7 mouse cellular contexts compared by ENCODE assay signal in genomic region chr8:119656709-119657464, GRCm38 (mm10). TPM values are rescaled to one million over a fixed set of nuclear protein-coding genes. Genes with fewer than 3 reads are reported as not detected.
DNase-seq lines count a peak whose midpoint lies in the region.

No protein-coding gene starts in this region.

- peak; percentile 45 to 48 for DNase-seq in layer of hippocampus, postnatal 10 days (ENCODE audit: low spot score in 2 of 2)
- DNase-seq in layer of hippocampus, postnatal 36 days = no peak
- peak; percentile 67 for DNase-seq in NIH3T3 (ENCODE audit: low read depth)
- peak; percentile 39 for DNase-seq in gastrocnemius, postnatal 14 days
- peak; percentile 62 for DNase-seq in retina, postnatal 1 day
- no peak for DNase-seq in urinary bladder, adult 18-20 months (ENCODE audit: low spot score in 2 of 2)
- no peak for DNase-seq in cerebellum, adult 11-12 months

- intact Hi-C loops in gastrocnemius, postnatal 14 days (cut with DNase I; ENCODE audit: low total_unique reads) = no loop called here

RNA-seq across cellular contexts. Expression of gene Wfdc1, which starts 9.3 kb away (rescaled TPM):
- 1 to 10 TPM; 5.1 to 5.2 TPM for total RNA-seq in layer of hippocampus, postnatal 10 days (2021)
- total RNA-seq in layer of hippocampus, postnatal 36 days (2021) = 1 to 10 TPM; 7.8 to 9.2 TPM
- total RNA-seq in gastrocnemius, postnatal 14 days (2021) = 10 to 100 TPM; 65.6 to 68.3 TPM

RNA-seq across cellular contexts. Expression of gene Kcng4, which starts 21.4 kb away (rescaled TPM):
- total RNA-seq in layer of hippocampus, postnatal 10 days (2021) = 1 to 10 TPM in 1 of 2 experiments, under 1 TPM in 1; 0.91 to 1.1 TPM
- 1 to 10 TPM; 3.6 to 3.7 TPM for total RNA-seq in layer of hippocampus, postnatal 36 days (2021)
- 1 to 10 TPM; 1.6 to 4.4 TPM for total RNA-seq in gastrocnemius, postnatal 14 days (2021)

RNA-seq across cellular contexts. Expression of gene Atp2c2, which starts 42.9 kb away (rescaled TPM):
- 1 to 10 TPM; 1.8 to 2.0 TPM for total RNA-seq in layer of hippocampus, postnatal 10 days (2021)
- total RNA-seq in layer of hippocampus, postnatal 36 days (2021) = 1 to 10 TPM; 1.5 to 1.6 TPM
- under 1 TPM in 1 of 2 experiments, not detected in 1; 0.12 TPM for total RNA-seq in gastrocnemius, postnatal 14 days (2021)

RNA-seq across cellular contexts. Expression of gene Adad2, which starts 44.3 kb away (rescaled TPM):
- under 1 TPM in 1 of 2 experiments, not detected in 1; 0.25 TPM for total RNA-seq in layer of hippocampus, postnatal 10 days (2021)
- under 1 TPM in 1 of 2 experiments, not detected in 1; 0.46 TPM for total RNA-seq in layer of hippocampus, postnatal 36 days (2021)
- not detected for total RNA-seq in gastrocnemius, postnatal 14 days (2021)

RNA-seq across cellular contexts. Expression of gene Taf1c, which starts 51.9 kb away (rescaled TPM):
- 10 to 100 TPM; 12.5 to 13.0 TPM for total RNA-seq in layer of hippocampus, postnatal 10 days (2021)
- total RNA-seq in layer of hippocampus, postnatal 36 days (2021) = 10 to 100 TPM; 11.5 to 11.7 TPM
- total RNA-seq in gastrocnemius, postnatal 14 days (2021) = 1 to 10 TPM; 3.5 to 3.6 TPM

Comparison
In these comparisons a context has a peak if more than half of its experiments do, and no peak if none do; other contexts are left out.
1. DNase-seq: peak in layer of hippocampus, postnatal 10 days (2 of 2), NIH3T3 (single experiment), gastrocnemius, postnatal 14 days (single experiment) and retina, postnatal 1 day (single experiment); none in layer of hippocampus, postnatal 36 days (0 of 2), urinary bladder, adult 18-20 months (0 of 2) and cerebellum, adult 11-12 months (single experiment).
2. RNA of gene Wfdc1, which starts 9.3 kb away (total RNA-seq): 65.6 to 68.3 TPM in gastrocnemius, postnatal 14 days; 7.8 to 9.2 TPM in layer of hippocampus, postnatal 36 days and 5.1 to 5.2 TPM in layer of hippocampus, postnatal 10 days; every median in the first group is over 4 times any median in the second.